Mouse (Mus musculus) left cerebral cortex, postnatal 36 days (tissue): ENCODE data around the gene Lcn3. TPM values are rescaled to one million over a fixed set of nuclear protein-coding genes. Genes with fewer than 3 reads are reported as not detected.
"Not testable (repeated sequence)": the region's sequence is repeated elsewhere in the genome, so short reads cannot be mapped to it uniquely, and the experiment has no call there.

Source experiments
- DNase-seq, 2 experiments: peaks; one replicate each; pipeline ENCODE4 v3.0.0; 2021 to 2022; ENCODE audit warnings: low spot score in 2 of 2, mixed read lengths in 1 of 2
- intact Hi-C: fragments of 180-260 bp; cut with DNase I; formaldehyde crosslinking; loops from one replicate; pipeline ENCODE4 v1.15.1; 2025
- total RNA-seq, 2 experiments: library from RNA; stranded (reverse); gene quantifications; 2 replicates each; pipeline ENCODE4 v1.2.3; 2021

Lcn3 gene
- total RNA-seq, result not detected

DNA sequence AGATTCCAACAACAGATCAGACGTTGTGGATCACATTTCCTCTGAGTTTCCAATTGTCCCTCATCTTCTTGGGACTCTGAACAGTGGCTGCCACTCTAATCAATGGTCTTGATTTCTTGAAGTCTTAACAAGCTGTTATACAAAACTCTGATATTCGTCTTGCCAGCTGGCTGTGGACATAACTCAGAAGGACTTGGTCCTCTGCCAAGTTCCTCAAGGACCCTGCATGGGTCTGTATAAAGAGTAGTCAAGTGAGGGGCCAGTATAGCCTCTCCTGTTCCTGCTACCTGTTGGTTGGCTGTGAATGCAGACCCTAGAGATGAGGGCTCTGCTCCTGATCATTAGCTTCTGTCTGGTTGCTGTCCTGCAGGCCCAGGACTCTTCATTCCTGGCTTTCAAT lies at the start of gene Lcn3:
Gene Lcn3, plus strand, starts transcription at position 301 of the 400 bp plus-strand sequence.
- no peak for DNase-seq
- intact Hi-C loops, result no loop called here

DNA sequence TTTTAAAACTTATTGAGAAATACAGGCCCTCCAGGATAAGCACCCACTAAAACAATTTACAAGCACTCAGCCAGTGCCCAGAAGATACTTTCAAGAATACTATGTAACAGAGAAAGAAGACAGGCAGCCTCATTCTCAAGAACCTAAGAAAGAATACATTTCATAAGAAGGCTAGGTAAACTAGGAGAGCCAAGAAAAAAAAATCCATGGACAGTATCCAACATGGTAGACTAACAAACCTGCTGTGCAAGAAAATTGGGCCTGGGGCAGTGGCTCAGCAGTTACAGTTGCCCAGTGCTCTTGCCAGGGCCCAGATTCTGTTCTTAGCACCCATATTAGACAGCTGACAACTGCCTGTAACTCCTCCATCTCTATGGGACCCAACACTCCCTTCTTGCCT lies 48.1 kb upstream of the Lcn3 start:
- intact Hi-C loops, result no loop called here
- DNase-seq, result no peak

DNA sequence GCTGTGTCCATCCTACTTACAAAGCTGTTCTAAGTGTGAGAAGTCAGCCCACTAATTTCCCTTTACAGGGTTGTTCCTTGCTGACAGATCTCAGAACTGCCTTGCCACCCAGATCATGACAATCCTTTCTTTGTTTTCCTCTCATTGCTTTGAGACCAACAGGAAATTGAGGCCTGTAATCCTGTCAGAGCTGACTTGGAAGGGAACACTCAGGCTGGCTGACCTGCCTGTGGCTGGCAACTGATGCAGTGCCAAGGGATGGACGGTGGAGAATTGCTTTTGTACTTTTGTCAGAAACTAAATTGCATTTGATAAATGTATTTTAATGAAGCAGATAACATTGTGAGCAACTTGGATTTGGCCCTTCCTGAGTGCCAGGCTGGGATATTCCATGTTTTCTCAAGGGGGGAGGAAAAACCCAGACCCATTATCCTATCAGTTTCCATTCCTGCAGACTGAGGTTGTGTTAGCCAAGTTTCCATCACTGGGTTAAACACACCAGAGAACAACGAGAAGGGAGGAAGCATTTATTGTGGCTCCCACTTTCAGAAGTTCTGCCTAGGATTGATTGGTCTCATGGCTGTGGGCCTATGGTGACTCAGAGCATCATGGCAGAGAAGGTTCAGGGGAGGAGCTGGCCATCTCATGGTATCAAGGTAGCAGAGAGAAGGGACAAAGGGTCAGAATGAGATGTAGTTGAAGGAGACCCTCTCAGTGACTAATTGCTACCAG lies 32.0 kb upstream of the Lcn3 start:
- DNase-seq, result no peak
- intact Hi-C loops, result no loop called here

- intact Hi-C loops, DNase-seq: not testable (repeated sequence)
Measured at GRCm38 (mm10) chr2:25736709-25737108, 28.7 kb upstream of the Lcn3 start, which contains the start of gene Obp2b. TSS of gene Obp2b (plus strand) at chr2:25737009.

GRCm38 (mm10) chr2:25741671-25742070 lies 23.7 kb upstream of the Lcn3 start:
- intact Hi-C loops, result no loop called here
- no peak for DNase-seq

DNA sequence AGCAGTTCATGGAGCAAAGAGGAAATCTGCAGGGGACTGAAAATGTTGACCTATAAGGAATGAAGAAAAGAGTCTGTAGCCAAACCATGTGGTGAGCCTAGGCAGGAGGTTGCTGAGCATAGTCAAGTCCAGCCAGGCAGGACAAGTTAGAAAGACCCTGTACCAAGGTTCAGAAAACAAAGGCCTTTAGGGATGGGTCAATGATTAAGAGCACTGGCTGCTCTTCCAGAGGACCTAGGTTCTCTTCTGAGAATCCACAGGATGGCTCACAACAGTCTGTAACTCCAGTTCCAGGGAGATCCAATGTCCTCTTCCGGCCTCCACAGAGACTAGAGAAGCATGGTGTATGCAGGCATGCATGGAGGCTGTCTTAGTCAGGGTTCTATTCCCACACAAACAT lies 11.2 kb upstream of the Lcn3 start:
- intact Hi-C loops, result no loop called here
- DNase-seq, result no peak

DNA sequence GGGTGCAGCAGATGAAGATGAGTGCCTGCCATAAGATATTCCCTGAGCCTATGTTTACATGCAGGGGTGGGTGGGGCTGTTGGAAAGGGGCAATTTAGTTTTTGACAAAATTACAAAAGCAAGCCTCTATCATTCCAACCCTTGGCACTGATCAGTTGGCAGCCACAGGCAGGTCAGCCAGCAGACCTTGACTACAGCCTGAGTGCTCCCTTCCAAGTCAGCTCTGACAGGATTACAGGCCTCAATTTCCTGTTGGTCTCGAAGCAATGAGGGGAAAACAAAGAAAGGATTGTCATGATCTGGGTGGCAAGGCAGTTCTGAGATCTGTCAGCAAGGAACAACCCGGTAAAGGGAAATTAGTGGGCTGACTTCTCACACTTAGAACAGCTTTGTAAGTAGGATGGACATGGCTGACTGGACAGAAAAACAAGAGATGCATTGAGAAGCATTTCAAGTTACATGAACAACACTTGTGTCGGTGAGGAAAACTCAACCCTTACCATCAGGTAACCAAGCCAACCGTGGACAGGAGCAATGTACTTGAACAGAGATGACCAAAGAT lies 7.2 kb upstream of the Lcn3 start:
- intact Hi-C loops, result no loop called here
- no peak for DNase-seq

GRCm38 (mm10) chr2:25767764-25768163 lies 2.4 kb downstream of the Lcn3 start:
- no peak for DNase-seq
- intact Hi-C loops, result no loop called here

GRCm38 (mm10) chr2:25773507-25773906 lies 8.1 kb downstream of the Lcn3 start:
- intact Hi-C loops, result no loop called here

GRCm38 (mm10) chr2:25774640-25775039 lies 9.3 kb downstream of the Lcn3 start:
- DNase-seq, result no peak
- intact Hi-C loops, result no loop called here

More at GRCm38 (mm10) chr2:25773507-25773906, 8.1 kb downstream of the Lcn3 start:
- no peak for DNase-seq

DNA sequence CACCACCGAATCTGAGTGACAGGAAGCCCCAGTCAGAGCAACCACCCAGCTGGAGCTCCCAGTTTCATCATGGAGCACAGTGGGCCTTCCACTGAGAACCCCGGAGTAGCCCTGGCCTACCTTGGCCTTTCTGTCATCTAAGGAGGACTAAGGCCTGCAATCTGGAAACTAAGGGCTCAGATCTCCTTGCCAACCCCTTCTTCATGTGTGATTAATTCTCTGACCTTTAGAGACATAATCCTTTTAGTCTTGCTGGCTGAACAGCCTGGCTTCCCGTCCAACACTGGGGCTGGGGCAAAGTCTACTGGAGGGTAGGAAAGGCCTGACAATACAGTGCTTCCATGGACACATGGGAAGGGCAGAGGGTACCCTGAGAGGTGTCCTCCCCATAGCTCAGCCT lies 10.6 kb downstream of the Lcn3 start:
- no peak for DNase-seq
- intact Hi-C loops, result no loop called here

- DNase-seq, result no peak
Measured at GRCm38 (mm10) chr2:25776717-25777116, 11.3 kb downstream of the Lcn3 start, which contains the start of gene Lcn11. TSS of gene Lcn11 (plus strand) at chr2:25777017.

DNA sequence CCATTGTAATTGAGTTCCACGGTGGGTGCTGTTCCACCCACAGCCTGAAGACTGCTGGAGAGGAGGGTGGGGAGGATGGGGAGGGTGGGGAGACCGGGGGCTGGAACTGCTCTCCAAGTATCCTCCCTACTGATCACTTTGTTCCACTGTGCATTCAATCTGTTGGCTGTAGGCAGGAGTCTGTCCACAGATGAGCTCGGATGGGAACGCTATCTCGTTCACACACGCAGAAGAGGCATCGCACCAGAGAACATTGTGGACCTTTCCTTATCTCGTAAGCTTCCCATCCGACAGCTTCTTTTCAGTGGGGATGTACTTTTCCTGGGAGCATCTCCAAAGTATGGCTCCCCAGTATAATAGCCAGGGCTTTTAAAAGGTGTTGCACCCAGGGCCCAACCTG lies 13.7 kb downstream of the Lcn3 start:
- intact Hi-C loops, result no loop called here
- no peak for DNase-seq

More at GRCm38 (mm10) chr2:25776717-25777116, 11.3 kb downstream of the Lcn3 start, which contains the start of gene Lcn11:
- intact Hi-C loops, result no loop called here

DNA sequence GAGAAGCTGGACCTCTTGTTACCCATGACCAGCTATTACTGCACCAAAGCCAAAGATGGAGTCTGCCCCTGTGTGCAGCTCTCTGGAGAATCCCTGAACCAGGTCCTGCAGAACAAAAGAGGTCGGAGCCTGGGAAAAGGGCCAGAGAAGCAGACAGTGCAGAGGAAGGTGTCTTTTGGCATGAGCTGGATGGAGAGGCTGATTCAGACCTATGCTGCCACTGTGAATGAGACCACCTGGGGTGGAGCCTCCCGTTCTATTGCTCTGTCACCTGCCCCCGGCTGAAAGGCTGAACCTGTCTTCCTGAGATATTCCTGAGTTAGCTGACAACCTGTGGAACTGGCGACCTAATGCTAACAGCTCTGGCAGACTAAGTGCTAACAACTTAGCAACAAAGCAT lies 15.6 kb downstream of the Lcn3 start:
- intact Hi-C loops, result no loop called here
- no peak for DNase-seq

GRCm38 (mm10) chr2:25781957-25782356 lies 16.6 kb downstream of the Lcn3 start, which contains the start of gene Gm13539:
TSS of gene Gm13539 (plus strand) at chr2:25782257.
- DNase-seq, result no peak
- intact Hi-C loops, result no loop called here

DNA sequence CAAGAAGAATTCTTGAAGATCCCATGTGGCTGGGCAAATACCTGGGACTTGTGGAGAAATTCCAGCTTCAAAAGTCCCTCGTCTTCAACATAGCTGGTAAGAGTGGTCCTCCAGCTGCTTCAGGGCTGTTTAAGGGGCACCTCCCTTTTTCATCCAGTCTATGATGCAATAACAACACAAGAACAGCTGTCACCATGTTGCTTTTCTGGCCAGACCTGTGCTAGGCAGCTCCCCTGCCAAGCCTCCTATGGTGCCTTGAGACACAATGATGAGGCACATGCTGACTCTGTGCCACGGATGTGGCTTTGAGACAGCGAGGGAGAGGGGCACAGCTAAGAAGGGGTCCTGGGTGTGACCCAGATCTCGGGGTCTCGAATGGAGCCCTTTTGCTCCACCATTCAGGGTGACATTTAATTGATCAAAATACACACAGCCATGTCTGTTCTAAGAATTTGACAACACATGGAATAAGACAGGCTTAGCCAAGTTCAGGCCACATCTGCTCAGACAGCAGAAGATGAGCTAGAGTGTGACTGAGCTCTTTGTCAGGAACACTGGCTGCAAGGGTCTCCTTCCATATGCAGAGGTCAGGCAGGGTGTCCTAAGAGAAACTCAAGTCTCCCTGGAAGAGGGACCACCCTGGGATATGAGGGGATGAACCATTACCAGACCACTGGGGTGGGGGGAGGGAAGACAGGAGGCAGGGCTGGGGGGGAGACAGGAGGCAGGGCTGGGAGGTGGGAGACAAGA lies 20.4 kb downstream of the Lcn3 start:
- intact Hi-C loops, result no loop called here

GRCm38 (mm10) chr2:25789092-25789491 lies 23.7 kb downstream of the Lcn3 start:
- intact Hi-C loops, result no loop called here

More for the DNA sequence above, 20.4 kb downstream of the Lcn3 start:
- no peak for DNase-seq

DNA sequence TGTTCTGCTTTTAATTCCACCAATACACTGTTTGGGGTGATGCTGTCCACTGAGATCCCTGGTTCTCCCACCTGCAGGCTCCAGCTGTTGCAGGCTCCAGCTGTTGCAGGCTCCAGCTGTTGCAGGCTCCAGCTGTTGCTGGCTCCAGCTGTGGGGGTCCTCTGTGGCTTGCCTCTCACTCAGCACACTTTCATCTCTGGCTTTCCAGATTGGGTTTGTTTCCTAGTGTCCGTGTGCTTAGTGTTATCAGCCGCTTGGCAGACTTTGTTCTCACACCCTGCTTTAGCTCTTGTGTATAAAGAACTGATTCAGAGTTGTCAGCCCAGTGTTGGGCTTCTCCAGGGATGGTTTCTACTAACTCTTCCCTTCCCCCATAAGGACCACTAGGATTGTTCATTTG lies 32.3 kb downstream of the Lcn3 start:
- intact Hi-C loops, result no loop called here

More at GRCm38 (mm10) chr2:25789092-25789491, 23.7 kb downstream of the Lcn3 start:
- DNase-seq, result no peak

DNA sequence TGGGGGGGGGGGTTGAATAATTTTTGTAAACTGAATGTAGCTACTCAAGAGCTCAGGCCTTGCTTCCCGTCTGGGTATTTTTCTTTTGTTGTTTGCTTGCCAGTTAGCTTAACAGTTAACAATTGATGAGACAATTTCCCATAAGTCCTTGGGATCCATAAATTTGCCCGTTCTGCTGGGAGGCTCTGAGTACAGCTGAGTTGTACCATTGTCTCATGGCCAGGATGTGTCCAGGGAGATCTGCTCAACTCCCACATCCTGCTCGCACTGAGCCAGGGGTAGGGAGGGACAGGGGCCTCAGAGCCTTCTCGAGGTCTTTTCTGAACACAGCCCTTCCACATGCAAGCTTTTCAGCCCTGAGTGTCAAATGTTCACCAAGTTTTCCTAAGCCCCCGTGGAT lies 32.7 kb downstream of the Lcn3 start:
- intact Hi-C loops, result no loop called here

More for the DNA sequence above, 32.3 kb downstream of the Lcn3 start:
- no peak for DNase-seq

GRCm38 (mm10) chr2:25811711-25812110 lies 46.3 kb downstream of the Lcn3 start:
- no peak for DNase-seq
- intact Hi-C loops, result no loop called here

More for the DNA sequence above, 32.7 kb downstream of the Lcn3 start:
- no peak for DNase-seq
